Mouse (Mus musculus): ENCODE results near the gene Mical1. TPM values are rescaled to one million over a fixed set of nuclear protein-coding genes. Genes with fewer than 3 reads are reported as not detected.
"Not testable (repeated sequence)": the region's sequence is repeated elsewhere in the genome, so short reads cannot be mapped to it uniquely, and the experiment has no call there.

Gene Mical1
- polyA plus RNA-seq, 1 experiment = 27.7 TPM

DNA sequence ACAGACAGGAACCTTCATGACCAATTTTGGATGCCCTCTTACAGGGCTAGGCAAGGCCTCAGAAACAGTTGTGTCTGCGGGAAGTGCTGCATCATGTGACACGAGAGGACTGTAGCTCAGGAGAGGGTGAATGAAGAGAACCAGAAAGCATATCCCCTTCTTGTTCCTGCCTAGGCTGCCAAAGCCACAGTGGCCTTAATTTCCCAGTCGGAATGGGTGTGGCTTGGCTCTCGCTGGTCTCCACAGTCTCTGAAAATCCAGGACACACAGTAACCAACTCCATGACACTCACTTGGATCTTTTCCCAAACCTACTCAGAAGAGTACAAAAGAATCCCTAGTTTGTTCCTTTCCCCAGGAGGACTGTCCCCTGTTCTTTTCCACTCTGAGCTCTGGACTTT lies 24.8 kb downstream of the Mical1 start:
- Histone ChIP-seq H3K79me2 (ENCODE audit: control insufficient read depth, insufficient read depth) (no peaks in the 10 kb centered on the region), H3K79me3 (ENCODE audit: low read depth) (no peaks in the 10 kb centered on the region), H3K36me3 (ENCODE audit: control insufficient read depth, insufficient read depth) (no peaks in the 10 kb centered on the region), H3K27me3 (ENCODE audit: control insufficient read depth, insufficient read depth, insufficient read length) (no peaks in the 10 kb centered on the region), H3ac (ENCODE audit: control insufficient read depth, insufficient read length, low read depth) (no peak overlapping the region), H3K4me3 (ENCODE audit: insufficient read depth, poor library complexity, severe bottlenecking) (no peak overlapping the region)
- TF ChIP-seq CEBPB (IDR thresholded peaks at IDR 0.05; ENCODE audit: low read depth) (no peak), USF1 (IDR thresholded peaks at IDR 0.05; ENCODE audit: low read depth) (peak; percentile 59), MAX (IDR thresholded peaks at IDR 0.05) (no peak)

GRCm38 (mm10) chr10:41504996-41505395 lies 28.9 kb downstream of the Mical1 start:
- H3K79me2 ChIP-seq (ENCODE audit: control insufficient read depth, insufficient read depth) = no peaks in the 10 kb centered on the region
- H3ac ChIP-seq (ENCODE audit: control insufficient read depth, insufficient read length, low read depth) = no peak overlapping the region
- H3K79me3 ChIP-seq (ENCODE audit: low read depth) = no peaks in the 10 kb centered on the region
- no peaks in the 10 kb centered on the region for H3K36me3 ChIP-seq (ENCODE audit: control insufficient read depth, insufficient read depth)
- H3K4me3 ChIP-seq (ENCODE audit: insufficient read depth, poor library complexity, severe bottlenecking) = no peak overlapping the region
- peaks cover 8% of the 10 kb centered on the region for H3K27me3 ChIP-seq (ENCODE audit: control insufficient read depth, insufficient read depth, insufficient read length)
- TF ChIP-seq MAX (IDR thresholded peaks at IDR 0.05) (no peak), MYOD1 (IDR thresholded peaks at IDR 0.05; ENCODE audit: control insufficient read depth, insufficient read length, low read depth) (no peak), CTCF (IDR thresholded peaks at IDR 0.05; ENCODE audit: control insufficient read depth, insufficient read depth, insufficient read length) (no peak), USF1 (IDR thresholded peaks at IDR 0.05; ENCODE audit: low read depth) (no peak), FOSL1 (IDR thresholded peaks at IDR 0.05; ENCODE audit: insufficient read depth, low read length, poor library complexity, severe bottlenecking) (no peak), CEBPB (IDR thresholded peaks at IDR 0.05; ENCODE audit: low read depth) (no peak)

- not testable (repeated sequence) for H3K4me3 ChIP-seq (ENCODE audit: insufficient read depth, poor library complexity, severe bottlenecking); H3K79me2 ChIP-seq (ENCODE audit: control insufficient read depth, insufficient read depth); H3K79me3 ChIP-seq (ENCODE audit: low read depth); H3K36me3 ChIP-seq (ENCODE audit: control insufficient read depth, insufficient read depth); H3ac ChIP-seq (ENCODE audit: control insufficient read depth, insufficient read length, low read depth); H3K27me3 ChIP-seq (ENCODE audit: control insufficient read depth, insufficient read depth, insufficient read length)
- TF ChIP-seq CTCF (IDR thresholded peaks at IDR 0.05; ENCODE audit: control insufficient read depth, insufficient read depth, insufficient read length) = peak; percentile 43
Observed at GRCm38 (mm10) chr10:41505446-41505845, 29.3 kb downstream of the Mical1 start.

DNA sequence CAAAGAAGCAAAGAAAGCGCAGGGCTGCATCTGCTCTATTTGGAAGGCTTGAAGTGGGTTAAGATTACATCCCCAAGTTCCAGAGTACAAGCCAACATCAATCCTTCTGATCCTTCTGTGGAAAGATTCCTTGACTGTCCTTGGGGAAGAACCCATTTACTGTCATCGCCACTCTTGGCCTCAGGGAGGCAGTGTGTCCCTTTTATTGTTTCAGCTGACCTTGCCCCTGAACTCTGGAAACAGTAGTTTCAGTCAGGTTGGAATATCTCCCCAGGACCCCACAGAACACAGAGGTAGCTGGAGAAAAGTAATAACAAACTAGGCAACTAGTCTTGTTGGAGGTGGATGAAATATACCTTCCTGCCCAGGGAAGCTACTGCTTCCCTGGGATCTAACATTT lies 33.0 kb downstream of the Mical1 start:
- no peak overlapping the region for H3K4me3 ChIP-seq (ENCODE audit: insufficient read depth, poor library complexity, severe bottlenecking)
- H3ac ChIP-seq (ENCODE audit: control insufficient read depth, insufficient read length, low read depth) = no peak overlapping the region
- H3K36me3 ChIP-seq (ENCODE audit: control insufficient read depth, insufficient read depth) = no peaks in the 10 kb centered on the region
- H3K27me3 ChIP-seq (ENCODE audit: control insufficient read depth, insufficient read depth, insufficient read length) = peaks cover 12% of the 10 kb centered on the region
- no peaks in the 10 kb centered on the region for H3K79me3 ChIP-seq (ENCODE audit: low read depth)
- TF ChIP-seq CTCF (IDR thresholded peaks at IDR 0.05; ENCODE audit: control insufficient read depth, insufficient read depth, insufficient read length) = peak; percentile 13
- no peak for TF ChIP-seq USF1 (IDR thresholded peaks at IDR 0.05; ENCODE audit: low read depth)
- H3K79me2 ChIP-seq (ENCODE audit: control insufficient read depth, insufficient read depth) = no peaks in the 10 kb centered on the region

DNA sequence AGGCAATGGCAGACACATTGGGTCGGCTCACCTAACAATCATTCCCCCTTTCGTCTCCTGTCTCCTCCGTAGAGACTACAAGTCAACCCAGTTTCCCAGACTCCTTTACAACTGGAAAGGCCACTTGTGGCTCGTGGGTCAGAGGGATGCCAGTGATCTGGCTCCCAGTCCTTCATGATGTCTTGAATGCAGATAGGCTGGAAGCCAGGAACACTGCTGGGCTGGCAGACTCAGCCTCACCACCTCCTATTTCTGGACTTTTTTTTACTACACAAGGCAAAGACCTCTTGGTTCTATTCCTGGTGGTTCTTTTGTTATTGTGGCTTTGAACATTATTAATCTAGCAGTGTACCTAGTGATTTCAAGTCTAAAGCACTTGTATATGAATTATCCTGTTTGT lies 38.2 kb downstream of the Mical1 start:
- H3K27me3 ChIP-seq (ENCODE audit: control insufficient read depth, insufficient read depth, insufficient read length) = peaks cover 4% of the 10 kb centered on the region
- H3K4me3 ChIP-seq (ENCODE audit: insufficient read depth, poor library complexity, severe bottlenecking) = no peak overlapping the region
- H3ac ChIP-seq (ENCODE audit: control insufficient read depth, insufficient read length, low read depth) = no peak overlapping the region
- H3K79me2 ChIP-seq (ENCODE audit: control insufficient read depth, insufficient read depth) = no peaks in the 10 kb centered on the region
- no peaks in the 10 kb centered on the region for H3K36me3 ChIP-seq (ENCODE audit: control insufficient read depth, insufficient read depth)
- H3K79me3 ChIP-seq (ENCODE audit: low read depth) = no peaks in the 10 kb centered on the region
- no peak for TF ChIP-seq CTCF (IDR thresholded peaks at IDR 0.05; ENCODE audit: control insufficient read depth, insufficient read depth, insufficient read length)
- no peak for TF ChIP-seq MYOD1 (IDR thresholded peaks at IDR 0.05; ENCODE audit: control insufficient read depth, insufficient read length, low read depth)
- no peak for TF ChIP-seq MAX (IDR thresholded peaks at IDR 0.05)
- TF ChIP-seq MYOG (IDR thresholded peaks at IDR 0.05; ENCODE audit: control insufficient read depth, extremely low read depth, insufficient read length) = no peak
- TF ChIP-seq CEBPB (IDR thresholded peaks at IDR 0.05; ENCODE audit: low read depth) = no peak
- no peak for TF ChIP-seq USF1 (IDR thresholded peaks at IDR 0.05; ENCODE audit: low read depth)
- TF ChIP-seq FOSL1 (IDR thresholded peaks at IDR 0.05; ENCODE audit: insufficient read depth, low read length, poor library complexity, severe bottlenecking) = no peak

DNA sequence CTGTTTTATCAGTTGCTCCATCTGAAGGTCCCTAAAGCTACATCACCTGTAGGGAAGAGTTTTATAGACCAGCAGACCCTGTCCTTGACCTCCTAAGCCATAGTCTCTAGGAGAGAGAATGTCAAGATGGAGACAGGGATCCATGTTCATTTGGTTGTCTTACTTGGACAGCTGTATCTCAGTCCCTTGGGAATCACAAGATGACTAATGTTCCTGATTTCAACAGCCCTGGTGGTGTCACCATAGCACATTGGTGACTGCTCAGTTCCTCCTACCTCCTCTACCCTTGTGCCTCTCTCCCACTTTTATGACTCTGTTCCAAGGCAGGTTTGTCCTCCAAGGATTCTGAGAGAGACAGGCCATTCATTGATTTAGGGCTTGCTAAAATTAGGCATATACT lies 38.8 kb downstream of the Mical1 start:
- Histone ChIP-seq H3K36me3 (ENCODE audit: control insufficient read depth, insufficient read depth) (no peaks in the 10 kb centered on the region), H3K79me3 (ENCODE audit: low read depth) (peaks cover 2% of the 10 kb centered on the region), H3ac (ENCODE audit: control insufficient read depth, insufficient read length, low read depth) (no peak overlapping the region), H3K27me3 (ENCODE audit: control insufficient read depth, insufficient read depth, insufficient read length) (peaks cover 4% of the 10 kb centered on the region), H3K4me3 (ENCODE audit: insufficient read depth, poor library complexity, severe bottlenecking) (no peak overlapping the region), H3K79me2 (ENCODE audit: control insufficient read depth, insufficient read depth) (peaks cover 6% of the 10 kb centered on the region)
- TF ChIP-seq MAX (IDR thresholded peaks at IDR 0.05) = no peak
- TF ChIP-seq MYOD1 (IDR thresholded peaks at IDR 0.05; ENCODE audit: control insufficient read depth, insufficient read length, low read depth) = no peak
- TF ChIP-seq USF1 (IDR thresholded peaks at IDR 0.05; ENCODE audit: low read depth) = no peak
- no peak for TF ChIP-seq FOSL1 (IDR thresholded peaks at IDR 0.05; ENCODE audit: insufficient read depth, low read length, poor library complexity, severe bottlenecking)
- TF ChIP-seq MYOG (IDR thresholded peaks at IDR 0.05; ENCODE audit: control insufficient read depth, extremely low read depth, insufficient read length) = no peak

Measured in C2C12 (cell line).